Mouse (Mus musculus) olfactory bulb, adult 2 months (tissue): ENCODE data around the gene Rbl2. TPM values are rescaled to one million over a fixed set of nuclear protein-coding genes. Genes with fewer than 3 reads are reported as not detected.

Experiments used
- H3K27ac ChIP-seq: fragments of 200-500 bp; 2 replicates; pipeline ENCODE4 v1.5.1; 2012; ENCODE audit warnings: low read depth, low read length; ENCODE audit not compliant: insufficient read depth
- H3K4me1 ChIP-seq: fragments of 200-500 bp; 2 replicates; pipeline ENCODE4 v1.6.1; 2012; ENCODE audit warnings: low read length; ENCODE audit not compliant: control insufficient read depth, insufficient read depth
- H3K4me3 ChIP-seq: fragments of 200-500 bp; 2 replicates; pipeline ENCODE4 v1.5.1; 2012; ENCODE audit warnings: mild to moderate bottlenecking, low read depth, low read length, moderate library complexity; ENCODE audit not compliant: insufficient read depth
- CTCF ChIP-seq: fragments of 200-500 bp; IDR thresholded peaks from 2 replicates; pipeline ENCODE4 v1.5.1; 2012; ENCODE audit warnings: low read depth, mild to moderate bottlenecking, low read length, moderate library complexity; ENCODE audit not compliant: insufficient read depth
- POLR2A ChIP-seq: fragments of 200-500 bp; IDR thresholded peaks from 2 replicates; pipeline ENCODE4 v1.6.1; 2012; ENCODE audit warnings: mild to moderate bottlenecking, low read depth, low read length, moderate library complexity; ENCODE audit not compliant: insufficient read depth
- WGBS: fragments of 180-500 bp; shearing (Covaris S2); methylation state at CpG from one replicate; pipeline ENCODE4 v1.1.7; 2018; 5-methylcytosine and 5-hydroxymethylcytosine counted together
- polyA plus RNA-seq: library from polyadenylated mRNA; stranded (reverse); fragments of >200 nt; gene quantifications from 2 replicates; pipeline ENCODE4 v1.2.4, GENCODE M21; 2012; ENCODE audit warnings: low replicate concordance; ENCODE audit not compliant: missing spikeins, insufficient read depth, insufficient read length

Gene Rbl2
- polyA plus RNA-seq, 1 experiment: not detected

DNA sequence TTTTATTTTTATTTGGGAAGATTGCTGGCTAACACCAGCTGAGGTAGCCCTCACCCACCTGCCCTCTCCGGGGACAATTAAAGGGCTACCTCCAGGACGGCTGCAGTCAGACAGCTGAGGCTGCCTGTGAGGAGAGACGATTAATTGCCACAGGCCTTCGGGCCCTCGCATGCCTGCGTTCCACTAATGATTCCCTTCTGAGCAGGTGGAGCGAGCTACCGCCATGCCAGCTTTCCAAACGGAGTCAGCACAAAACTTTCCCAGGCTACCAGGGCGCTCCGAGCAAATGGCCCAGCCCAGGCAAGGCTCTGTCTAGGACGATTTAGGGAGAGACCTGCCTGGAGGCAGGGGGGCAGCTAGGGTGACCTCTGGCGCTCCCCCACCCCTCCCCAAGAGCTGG is 101.7 kb downstream of the Rbl2 start:
- no peak overlapping the region for H3K4me3 ChIP-seq
- no peak overlapping the region for H3K27ac ChIP-seq
- no peaks in the 10 kb centered on the region for H3K4me1 ChIP-seq
- WGBS: 73% methylated on average over 13 of the region's 13 CpGs
- TF ChIP-seq CTCF (no peak), POLR2A (no peak)

Other genes starting within 250 kb of the Rbl2 start
- 52.6 TPM in 1 of 2 replicates, not detected in the other for gene Chd9, start 241.7 kb upstream of the Rbl2 start, polyA plus RNA-seq
- not detected in 2 replicates for gene Aktip, start 129.9 kb downstream of the Rbl2 start, polyA plus RNA-seq
- gene Rpgrip1l, start 243.2 kb downstream of the Rbl2 start, polyA plus RNA-seq: not detected in 2 replicates
- gene Fto, start 243.5 kb downstream of the Rbl2 start, polyA plus RNA-seq: not detected in 2 replicates